Mouse (Mus musculus): ENCODE results near the gene Ppm1e.
A peak's percentile ranks its signal among the peaks of the same experiment; 100 is the strongest.

The Ppm1e gene

DNA sequence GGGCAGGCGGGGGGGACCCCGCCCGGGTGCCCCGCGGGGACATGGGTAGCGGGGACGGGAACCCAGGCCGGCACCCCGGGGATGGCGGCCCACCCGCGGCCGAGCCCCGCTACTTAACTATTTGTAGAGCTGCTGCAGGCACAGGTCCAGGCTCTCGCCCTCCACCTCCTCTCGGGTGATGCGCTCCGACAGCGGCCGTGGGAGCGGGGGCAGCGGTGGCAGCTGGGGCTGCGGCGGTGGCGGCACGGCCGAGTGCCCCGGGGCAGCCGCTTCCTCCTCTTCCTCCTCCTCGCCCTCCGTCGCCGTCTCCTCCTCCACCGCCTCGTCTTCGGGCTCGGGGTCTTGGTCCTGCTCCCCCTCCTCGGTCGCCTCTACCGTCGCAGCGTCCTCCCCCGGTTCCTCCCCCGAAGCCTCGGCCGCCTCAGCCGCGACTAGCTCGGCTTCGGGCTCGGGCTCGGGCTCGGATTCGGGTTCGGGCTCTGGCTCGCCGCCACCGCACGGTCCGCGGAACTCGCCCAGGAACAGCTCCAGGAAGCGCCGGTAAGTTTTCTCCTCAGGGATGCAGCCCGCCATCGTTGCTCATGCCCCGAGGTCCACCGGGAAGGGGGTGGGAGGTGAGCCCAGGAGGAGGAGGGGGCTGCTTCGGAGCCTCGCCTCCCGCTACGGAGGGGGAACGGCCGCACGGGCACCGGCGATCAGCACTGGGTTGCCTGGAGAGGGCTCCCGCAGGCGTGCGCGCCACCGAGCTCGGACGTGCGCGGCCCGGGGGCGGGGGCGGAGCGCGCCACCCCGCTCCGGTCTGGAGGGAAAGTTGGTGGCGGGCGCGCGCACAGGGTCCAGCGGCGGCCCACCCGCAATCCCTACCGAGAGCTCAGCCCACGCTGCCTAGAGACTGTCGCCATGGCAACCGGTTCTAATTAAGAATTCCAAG is at the start of gene Ppm1e:
Ppm1e (minus strand) TSS at position 693 of the 931 bp plus-strand sequence.
- DNase-seq = peak; percentile 89

DNA sequence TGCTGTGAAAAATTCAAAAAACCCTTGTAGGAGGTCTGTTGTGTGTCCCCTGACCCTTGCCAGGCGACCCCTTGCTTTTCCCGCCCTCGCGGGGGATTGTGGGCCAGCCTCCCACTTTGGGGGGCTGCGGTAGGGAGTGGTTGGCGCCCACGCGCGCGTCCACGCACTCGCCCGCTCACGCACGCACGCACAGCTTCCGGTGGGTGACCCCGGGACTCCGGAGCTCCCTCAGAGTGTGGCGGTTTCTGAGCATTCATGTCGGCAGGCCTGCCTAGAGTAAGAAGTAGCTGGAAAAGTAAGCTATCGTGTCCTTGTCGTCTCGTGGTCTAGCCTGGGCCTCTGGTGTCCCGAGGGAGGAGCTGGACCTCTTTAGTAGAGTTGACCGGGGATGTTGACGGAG is 46.1 kb upstream of the Ppm1e start, which contains the start of the genes Rad51c and Tex14:
Rad51c (minus strand) TSS at position 79 of the 400 bp plus-strand sequence.
Tex14 (plus strand) TSS at position 190 of the 400 bp plus-strand sequence.
- DNase-seq = peak; percentile 19

DNA sequence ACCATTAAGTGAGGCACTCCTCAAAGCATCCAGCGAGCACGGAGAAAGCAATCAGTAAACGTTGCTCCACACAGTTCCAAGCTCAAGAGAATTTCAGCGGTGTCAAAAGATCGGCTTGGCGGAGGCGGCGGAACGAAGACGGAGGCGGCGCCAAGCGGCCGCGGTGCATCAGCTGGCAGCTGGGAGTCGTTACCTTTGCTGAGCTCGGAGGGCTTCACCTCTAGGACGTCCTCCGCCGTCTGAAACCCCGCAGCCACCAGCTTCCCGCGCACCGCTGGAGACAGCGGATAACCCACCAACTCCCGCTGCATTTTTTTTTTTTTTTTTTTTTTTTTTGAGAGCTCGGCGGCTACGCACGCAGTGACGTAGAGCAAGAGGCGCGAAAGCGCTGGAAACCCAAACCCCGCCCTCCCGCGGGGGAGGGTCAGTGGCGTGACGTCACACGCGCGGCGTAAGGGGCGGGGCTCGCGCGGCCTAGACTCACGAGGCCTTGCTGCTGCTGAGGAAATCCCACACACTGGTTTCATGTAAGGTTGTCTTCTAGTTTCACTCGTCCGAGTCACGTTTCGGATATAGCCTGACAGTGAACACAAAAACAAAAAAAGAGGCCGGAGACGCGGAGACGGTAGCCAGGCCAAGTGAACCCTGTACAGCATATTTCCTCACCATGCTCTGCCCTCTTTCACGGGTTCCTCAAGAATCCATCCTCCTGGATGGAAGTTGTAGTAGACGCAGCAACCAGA is 45.5 kb upstream of the Ppm1e start:
- peak; percentile 95 for DNase-seq

DNA sequence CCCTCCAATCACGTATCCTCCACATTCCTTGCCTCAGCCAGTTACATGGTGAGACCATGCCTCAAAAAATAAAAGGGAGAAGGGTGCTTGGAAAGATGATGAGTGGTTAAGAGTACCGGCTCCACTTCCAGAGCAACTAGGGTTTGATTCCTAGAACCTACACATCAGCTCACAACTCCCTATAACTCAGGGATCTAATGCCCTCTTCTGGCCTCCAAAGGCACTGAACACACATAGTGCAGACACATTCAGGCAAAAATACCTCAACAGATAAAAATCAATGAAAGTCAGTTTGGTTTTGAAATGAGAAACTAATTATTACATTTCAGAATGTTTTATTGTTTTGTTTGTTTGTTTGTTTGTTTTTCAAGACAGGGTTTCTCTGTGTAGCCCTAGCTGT is 39.6 kb upstream of the Ppm1e start:
- DNase-seq = no peak

DNA sequence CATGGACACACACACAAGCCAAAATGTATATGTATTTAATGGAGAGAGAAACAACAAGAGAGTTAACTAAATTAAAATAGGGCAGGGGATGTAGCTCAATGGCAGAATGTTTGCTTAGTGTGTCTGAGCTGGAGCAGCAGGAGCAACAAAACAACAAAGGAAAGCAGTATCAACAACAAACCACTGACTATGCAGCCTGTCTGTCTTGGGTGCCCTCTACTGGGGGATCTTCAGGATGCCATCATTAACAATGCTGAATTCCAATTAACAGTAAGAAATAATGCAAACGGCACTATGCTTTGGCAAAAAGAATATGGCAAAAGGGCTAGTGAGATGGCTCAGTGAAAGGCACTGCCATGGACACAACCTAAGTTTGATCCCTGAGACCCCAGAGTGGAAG is 35.0 kb upstream of the Ppm1e start:
- DNase-seq = peak; percentile 22

DNA sequence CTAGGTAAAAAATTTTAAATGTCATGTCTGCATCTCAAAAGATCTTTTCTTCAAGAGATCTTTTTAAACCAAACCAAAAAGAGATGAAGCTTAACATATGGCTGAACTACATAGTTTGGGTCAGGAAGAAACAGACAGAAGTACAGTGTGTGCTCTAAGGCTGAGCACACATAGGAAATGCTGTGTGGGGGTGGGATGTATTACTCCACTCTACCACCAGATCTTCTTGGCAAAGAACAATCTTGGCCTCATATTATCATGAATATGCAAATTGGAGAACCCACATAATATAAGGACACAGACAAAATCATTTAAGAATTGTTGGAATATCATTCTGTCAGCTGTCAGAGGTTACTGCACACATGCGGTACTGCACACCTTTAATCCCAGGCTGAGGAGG is 26.9 kb upstream of the Ppm1e start:
- DNase-seq = no peak

DNA sequence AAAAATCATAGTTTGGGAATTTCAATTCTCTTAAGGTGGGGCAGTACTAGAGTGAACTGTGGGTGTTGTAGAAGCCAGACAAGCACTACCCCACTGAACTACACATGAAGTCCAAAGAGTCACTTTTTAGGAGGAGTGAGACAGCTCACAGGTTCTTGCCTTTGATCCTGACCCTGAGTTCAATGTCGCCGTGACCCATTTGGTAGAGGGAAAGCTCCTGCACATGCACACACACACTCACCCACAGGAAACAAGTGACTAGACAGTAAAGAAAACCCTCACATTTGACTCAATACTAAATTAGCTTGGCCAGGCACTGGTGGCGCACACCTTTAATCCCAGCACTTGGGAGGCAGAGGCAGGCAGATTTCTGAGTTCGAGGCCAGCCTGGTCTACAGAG is 25.7 kb upstream of the Ppm1e start:
- DNase-seq = no peak

DNA sequence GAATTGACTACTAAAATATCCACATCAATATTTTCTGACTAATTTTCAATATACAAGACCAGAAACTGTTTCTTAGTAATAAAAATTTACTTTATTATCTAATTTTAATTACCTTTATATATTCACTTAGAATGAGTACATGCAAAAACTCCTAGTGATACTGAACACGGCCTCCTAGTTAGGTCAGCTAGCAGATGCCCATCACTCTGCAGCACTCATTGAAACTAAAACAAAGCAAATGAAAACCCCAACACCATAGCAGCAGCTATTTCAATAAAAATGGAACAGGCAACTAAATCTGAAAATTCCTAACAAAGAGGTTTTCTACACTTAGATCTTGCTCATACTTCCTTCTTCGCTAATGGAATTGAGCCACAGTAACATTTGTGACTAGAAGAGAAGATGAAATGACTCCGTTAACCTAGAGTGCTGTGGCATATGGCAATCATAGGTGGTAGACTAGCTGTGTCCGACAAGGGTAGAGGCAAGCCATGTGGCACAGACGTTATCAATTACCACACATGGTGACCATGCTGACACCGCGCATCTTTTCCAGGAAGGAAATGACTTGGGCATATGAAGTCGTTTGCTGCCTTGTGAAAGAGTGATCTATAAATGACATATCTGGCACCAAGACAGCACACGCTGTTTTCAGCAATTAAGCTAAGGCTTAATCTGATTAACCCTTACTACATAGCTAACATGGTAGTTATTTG is 9.2 kb upstream of the Ppm1e start:
- no peak for DNase-seq

DNA sequence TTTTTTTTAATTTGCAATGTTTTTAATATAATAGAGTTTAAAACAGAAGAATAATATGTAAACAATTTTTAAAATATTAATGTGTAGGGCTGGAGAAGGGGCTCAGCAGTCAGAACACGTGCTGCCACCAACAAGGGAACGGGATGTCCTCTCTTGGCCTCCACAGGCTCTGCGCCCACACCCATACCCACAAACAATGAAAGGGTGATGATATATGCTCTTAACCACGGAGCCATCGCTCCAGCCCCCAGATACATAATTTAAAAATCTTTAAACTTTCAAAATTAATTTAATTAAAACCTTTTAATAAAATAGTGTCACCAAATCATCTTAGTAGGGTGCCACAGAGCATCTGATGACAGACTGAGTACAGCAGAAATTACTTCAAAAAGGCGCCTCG is 8.2 kb upstream of the Ppm1e start:
- no peak for DNase-seq

DNA sequence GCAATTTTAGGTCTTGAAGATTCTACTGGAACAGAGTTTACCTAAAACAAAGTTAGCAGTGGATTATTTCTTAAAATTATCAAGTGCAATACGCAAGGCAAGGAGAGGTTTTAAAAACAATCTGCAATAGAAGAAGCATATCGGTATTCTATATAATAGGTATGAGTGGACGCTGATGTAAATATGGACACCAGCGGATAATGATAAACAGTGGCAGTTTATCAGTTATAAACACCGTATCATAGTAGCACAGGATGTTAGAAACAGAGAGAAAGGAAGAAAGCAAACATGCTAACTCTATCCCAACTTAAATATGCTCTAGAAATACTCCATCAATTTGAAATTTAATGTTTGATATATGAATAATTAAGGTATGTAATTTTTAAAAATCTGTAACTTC is 6.3 kb upstream of the Ppm1e start:
- DNase-seq = no peak

DNA sequence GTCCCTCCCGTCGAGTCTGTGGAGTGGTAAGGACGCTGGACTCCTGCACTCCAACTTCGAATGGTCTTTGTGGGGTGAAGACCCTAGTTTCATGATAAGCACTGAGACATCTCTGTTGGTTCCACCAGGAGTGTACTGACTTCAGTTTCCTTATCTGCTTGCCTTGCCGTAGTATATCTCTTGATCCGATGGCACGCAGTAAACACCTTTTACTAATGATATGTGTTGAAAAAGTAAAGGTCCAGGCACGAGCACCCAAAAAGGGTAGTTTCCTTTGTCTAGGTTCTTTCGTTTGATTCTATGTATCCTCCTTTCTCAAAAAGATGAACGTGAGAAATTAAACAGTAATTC is 414 bp upstream of the Ppm1e start:
- DNase-seq = no peak

DNA sequence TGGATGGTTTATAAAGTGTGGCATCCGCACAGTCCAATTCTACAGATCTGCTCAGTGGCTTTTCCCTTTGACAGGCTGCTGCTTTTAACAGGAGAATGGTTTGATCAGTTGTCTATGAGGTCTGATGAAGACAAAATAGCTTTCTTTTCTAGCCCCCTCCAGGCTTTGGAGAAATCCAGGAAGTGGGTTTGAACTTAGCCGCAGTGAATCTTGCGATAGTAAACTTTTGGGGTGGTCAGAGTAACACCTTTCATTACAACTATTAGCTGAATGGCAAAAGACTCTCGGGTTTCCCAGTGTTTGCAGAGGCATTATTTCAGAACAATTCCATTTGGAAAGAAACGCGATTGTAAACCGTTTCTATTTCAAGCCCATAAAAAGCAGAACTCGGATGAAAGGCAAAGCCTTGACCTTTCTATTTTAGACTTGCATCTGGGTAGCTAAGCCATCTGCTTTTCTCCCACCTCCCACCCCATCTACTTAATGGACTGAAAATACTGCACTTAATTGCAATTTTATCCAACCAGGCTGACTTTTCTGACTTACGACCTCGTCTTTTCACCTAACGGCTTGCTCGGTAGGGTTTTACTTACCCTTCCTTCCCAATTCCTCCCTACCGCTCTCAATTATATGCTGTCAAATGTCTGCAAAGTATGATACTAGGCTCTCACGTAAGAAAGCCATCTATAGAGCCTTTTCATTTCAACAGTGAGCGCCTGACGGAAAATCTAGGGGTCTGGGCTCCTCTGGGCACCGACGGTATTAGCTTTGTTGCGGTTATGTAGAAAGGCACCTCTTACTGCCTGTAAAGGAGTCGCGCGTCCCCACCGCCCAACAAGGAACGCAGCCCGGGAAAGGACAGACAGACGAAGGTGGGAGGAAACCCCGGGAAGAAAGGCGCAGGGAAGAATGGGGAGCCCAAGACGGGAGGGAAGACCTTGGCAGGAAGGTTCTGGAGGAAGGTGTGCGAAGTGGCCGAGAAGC is 1.2 kb downstream of the Ppm1e start:
- DNase-seq = peak; percentile 35

DNA sequence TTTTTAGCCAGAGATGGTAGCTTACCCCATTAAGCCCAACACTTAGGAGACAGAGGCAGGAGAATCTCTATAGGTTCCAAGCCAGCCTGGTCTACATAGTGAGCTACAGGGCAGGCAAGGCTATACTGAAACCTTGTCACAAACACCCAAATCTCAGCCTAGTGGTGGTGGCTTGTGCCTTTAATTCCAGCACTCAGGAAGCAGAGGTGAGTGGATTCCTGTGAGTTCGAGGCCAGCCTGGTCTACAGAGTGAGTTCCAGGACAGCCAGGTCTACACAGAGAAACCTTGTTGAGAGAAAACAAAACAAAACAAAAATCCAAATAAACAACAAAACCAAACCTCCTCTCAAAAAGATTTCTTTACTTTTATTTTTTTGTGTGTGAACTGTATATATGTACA is 4.0 kb downstream of the Ppm1e start:
- no peak for DNase-seq

DNA sequence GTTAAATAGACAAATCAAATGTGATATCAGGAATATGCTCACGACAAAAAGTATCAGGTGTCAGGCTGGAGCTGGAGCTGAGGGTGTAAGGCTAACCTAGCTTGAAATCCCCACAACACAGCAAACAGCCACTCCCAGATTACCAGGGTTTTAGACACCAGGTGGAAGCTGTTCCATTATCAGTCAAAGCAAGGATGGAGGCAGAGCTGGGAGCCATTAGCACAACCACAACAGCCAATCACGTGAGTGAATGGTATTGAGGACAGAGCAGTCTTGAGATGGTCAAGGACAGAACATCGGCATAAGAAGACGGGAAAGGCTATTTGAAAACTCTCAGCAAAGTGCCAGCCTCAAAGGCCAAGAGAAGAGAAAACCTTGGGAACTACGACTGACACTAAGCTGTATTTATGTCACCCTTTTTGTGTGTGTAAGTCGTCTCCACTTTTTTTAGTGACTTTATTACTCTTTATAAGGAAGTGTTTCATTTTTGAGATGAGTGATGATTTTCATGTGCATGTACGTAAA is 5.1 kb downstream of the Ppm1e start:
- no peak for DNase-seq

DNA sequence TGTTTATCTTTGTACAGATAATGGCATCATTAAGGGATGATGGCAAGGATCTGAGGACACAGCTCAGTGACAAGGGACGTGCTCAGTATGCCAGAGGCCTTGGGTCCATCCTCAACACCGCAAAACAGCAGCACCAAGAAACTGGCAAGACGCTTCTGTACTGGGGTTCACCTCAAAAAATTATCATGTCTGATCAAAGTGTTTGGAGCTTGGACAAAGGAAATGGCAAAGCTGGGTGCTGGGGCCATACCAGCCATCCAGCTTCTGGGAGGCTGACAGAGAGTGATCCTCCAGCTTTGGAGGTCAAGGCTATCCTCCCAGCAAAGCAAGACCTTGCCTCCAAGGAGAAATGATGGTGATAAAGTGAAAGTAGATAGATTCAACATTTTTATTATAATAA is 32.4 kb downstream of the Ppm1e start:
- DNase-seq = no peak

DNA sequence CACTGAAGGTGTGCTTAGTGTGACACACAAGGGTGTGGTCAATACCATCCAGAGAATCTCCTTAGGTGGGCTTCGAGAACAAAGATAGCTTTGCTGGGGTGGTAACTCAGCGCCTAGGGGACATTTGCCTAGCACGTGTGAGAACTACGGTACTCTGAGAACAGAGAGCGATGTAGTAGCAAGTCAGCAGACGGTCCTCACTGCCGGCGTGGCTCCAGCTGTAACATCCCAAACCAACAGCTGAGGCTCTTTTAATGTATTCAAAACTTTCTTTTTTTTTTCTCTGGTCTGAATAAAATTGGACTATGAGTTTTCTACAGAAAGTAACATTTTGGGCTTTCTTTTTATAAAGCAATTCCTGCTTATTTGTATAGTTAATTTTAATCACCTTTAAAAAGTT is 36.3 kb downstream of the Ppm1e start:
- DNase-seq = peak; percentile 17

DNA sequence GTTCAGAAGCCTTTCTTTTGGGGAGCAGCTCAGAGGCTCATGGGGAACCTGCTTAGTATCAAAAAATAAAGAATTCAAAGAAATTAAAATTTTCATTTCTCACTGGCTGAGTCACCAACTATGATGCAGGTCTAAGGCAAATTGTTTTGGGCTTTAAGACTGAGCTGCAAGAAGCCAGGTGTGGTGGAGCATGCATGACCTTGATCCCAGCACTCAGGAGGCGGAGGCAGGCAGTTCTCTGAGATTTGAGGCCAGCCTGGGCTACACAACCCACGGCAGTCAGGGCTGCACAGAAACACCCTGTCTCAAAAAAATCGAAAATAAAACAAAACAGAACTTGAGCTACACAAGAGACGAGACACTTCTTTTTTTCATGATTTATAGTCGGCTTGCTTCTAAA is 38.8 kb downstream of the Ppm1e start:
- DNase-seq = no peak

DNA sequence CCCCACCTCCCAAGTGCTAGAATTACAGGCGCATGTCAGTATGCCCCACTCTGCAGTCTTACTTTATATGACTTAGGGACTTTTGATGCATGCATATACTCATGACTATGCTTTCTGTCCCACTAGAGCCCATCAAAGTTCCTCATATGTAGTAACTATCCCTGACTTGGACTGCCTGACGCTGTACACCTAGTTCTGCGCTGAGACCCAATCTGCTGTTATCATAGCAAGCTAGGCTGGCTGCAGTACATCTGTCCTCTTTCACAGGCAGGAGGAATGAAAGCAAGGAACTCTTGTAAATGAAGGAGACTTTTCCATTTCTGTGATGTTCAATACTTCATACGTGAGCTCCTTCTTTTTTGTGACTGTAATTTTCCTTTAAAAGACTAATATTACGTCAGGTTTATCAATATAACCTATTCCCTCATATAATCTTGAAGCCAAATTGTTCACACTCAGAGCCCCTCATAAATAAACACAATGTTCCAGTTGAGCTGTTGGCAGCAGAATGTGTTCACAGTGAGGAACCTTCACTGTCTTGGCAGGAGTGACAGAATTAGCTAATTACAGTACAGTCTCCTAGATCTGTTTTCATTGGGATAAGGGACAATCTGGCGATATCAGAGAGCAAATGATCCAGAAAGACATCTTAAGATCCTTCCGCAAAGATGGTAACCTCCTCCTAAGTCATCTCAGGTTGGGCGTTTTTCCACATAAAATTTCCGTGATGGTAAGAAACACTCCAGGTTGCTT is 39.7 kb downstream of the Ppm1e start:
- no peak for DNase-seq

DNA sequence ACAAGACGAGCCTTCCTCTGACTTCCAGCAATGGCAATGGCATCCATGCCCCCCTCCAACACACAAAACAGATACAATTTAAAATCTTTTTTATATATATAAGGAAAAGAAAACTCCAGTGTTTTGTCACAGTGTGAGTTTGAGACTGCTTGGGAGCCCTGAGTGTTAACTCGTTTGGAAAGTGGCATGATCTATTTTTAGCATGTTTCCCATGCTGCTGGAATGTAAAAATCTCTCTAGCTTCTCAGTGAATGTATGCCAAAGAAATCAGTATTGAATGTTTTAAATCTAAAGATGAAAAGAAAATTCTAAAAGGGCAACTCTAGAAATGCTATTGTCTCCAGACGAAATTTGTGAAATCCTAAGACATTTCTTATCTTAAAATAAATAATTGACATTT is 45.3 kb downstream of the Ppm1e start:
- no peak for DNase-seq

DNA sequence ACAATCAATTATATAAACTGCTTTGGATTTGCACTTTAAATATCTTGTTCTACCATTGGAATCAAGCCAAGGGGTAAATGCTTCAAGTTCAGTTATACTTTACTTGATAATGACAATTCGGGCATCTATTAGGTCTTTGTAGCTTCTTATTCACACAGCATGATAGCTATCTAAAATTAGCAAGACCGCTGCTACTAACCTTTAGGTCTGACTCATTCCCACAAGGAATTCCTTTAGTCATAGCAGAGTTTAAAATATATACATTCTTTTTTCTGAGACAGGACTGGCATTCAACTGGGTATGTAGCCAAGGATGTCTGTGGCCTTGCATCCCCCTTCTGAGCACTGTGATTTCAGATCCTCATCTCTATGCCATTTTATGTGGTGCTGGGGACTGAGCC is 48.5 kb downstream of the Ppm1e start:
- DNase-seq = no peak

Data from right cerebral cortex, postnatal 14 days (tissue).